Mouse (Mus musculus) CH12.LX (cell line): Measurements from ENCODE around the gene Bpnt1.

Experiments used
- CHD1 ChIP-seq: IDR thresholded peaks from 2 replicates; pipeline ENCODE4 v1.6.1; 2012; ENCODE audit warnings: low read depth, low read length, improper control_type of control experiment, inconsistent platforms
- CTCF ChIP-seq, 2 experiments: IDR thresholded peaks in 1 of 2; conservative IDR thresholded peaks in 1 of 2; 2 replicates each; pipeline ENCODE4 v1.5.1; 2011 to 2012; ENCODE audit warnings: low read depth in 2 of 2, low read length in 2 of 2, improper control_type of control experiment in 1 of 2, inconsistent platforms in 1 of 2, mild to moderate bottlenecking in 1 of 2, moderate library complexity in 1 of 2
- EP300 ChIP-seq: IDR thresholded peaks from 2 replicates; pipeline ENCODE4 v1.6.1; 2011; ENCODE audit warnings: low read length, improper control_type of control experiment
- MAFK ChIP-seq: IDR thresholded peaks from 2 replicates; pipeline ENCODE4 v1.6.1; 2011; ENCODE audit warnings: low read length, improper control_type of control experiment; ENCODE audit not compliant: insufficient replicate concordance
- NELFE ChIP-seq: IDR thresholded peaks from 2 replicates; pipeline ENCODE4 v1.6.1; 2011; ENCODE audit warnings: low read depth, low read length, improper control_type of control experiment
- POLR2A ChIP-seq: IDR thresholded peaks from 2 replicates; pipeline ENCODE4 v1.6.1; 2011; ENCODE audit warnings: low read depth, mild to moderate bottlenecking, improper control_type of control experiment, low read length
- SIN3A ChIP-seq: IDR thresholded peaks from 2 replicates; pipeline ENCODE4 v1.6.1; 2012; ENCODE audit warnings: low read length, improper control_type of control experiment, inconsistent platforms
- SMC3 ChIP-seq: IDR thresholded peaks from 2 replicates; pipeline ENCODE4 v1.6.1; 2011; ENCODE audit warnings: low read depth, low read length, improper control_type of control experiment
- ZMIZ1 ChIP-seq: IDR thresholded peaks from 2 replicates; pipeline ENCODE4 v1.6.1; 2012; ENCODE audit warnings: low read depth, mild to moderate bottlenecking, inconsistent platforms, low read length, improper control_type of control experiment

GRCm38 (mm10) chr1:185405921-185406320 is 74.0 kb downstream of the Bpnt1 start:
- TF ChIP-seq POLR2A (no peak), SIN3A (no peak), EP300 (no peak), MAFK (no peak), CTCF (conservative IDR thresholded peaks at IDR 0.05 in 1 of 2, IDR thresholded peaks at IDR 0.05 in 1 of 2; ENCODE audit: low read depth in 2 of 2, low read length in 2 of 2) (no peak), ZMIZ1 (no peak), SMC3 (no peak), NELFE (no peak), CHD1 (no peak)
